Mouse (Mus musculus) testis, postnatal 14 days (tissue): Measurements from ENCODE around the gene Tmem110.

Experiments used
- DNase-seq: peaks from one replicate; pipeline ENCODE4 v3.0.0; 2021; ENCODE audit warnings: low spot score

The Tmem110 gene

GRCm38 (mm10) chr14:30865311-30865710 lies 39.9 kb downstream of the Tmem110 start:
- no peak for DNase-seq

GRCm38 (mm10) chr14:30867042-30867441 lies 41.7 kb downstream of the Tmem110 start:
- DNase-seq: peak; percentile 54

GRCm38 (mm10) chr14:30868826-30869225 lies 43.4 kb downstream of the Tmem110 start:
- no peak for DNase-seq

- no peak for DNase-seq
These were observed 44.0 kb downstream of the Tmem110 start for GRCm38 (mm10) chr14:30869391-30869801.

GRCm38 (mm10) chr14:30870206-30871147 lies 45.1 kb downstream of the Tmem110 start:
- DNase-seq: no peak

GRCm38 (mm10) chr14:30874095-30874700 lies 48.8 kb downstream of the Tmem110 start:
- DNase-seq: no peak

- DNase-seq: no peak
These were observed 49.9 kb downstream of the Tmem110 start for GRCm38 (mm10) chr14:30875130-30875865.

- DNase-seq: no peak
These were observed 50.6 kb downstream of the Tmem110 start for GRCm38 (mm10) chr14:30875955-30876354.

- DNase-seq: no peak
These were observed 51.1 kb downstream of the Tmem110 start for GRCm38 (mm10) chr14:30876451-30876850.

GRCm38 (mm10) chr14:30877827-30878226 lies 52.4 kb downstream of the Tmem110 start:
- DNase-seq: no peak

GRCm38 (mm10) chr14:30878958-30879571 lies 53.7 kb downstream of the Tmem110 start, which contains the start of gene Mustn1:
Gene Mustn1, plus strand, starts transcription at chr14:30879200.
- DNase-seq: no peak

- DNase-seq: no peak
These were observed 54.4 kb downstream of the Tmem110 start for GRCm38 (mm10) chr14:30879794-30880193.

- no peak for DNase-seq
These were observed 54.9 kb downstream of the Tmem110 start for GRCm38 (mm10) chr14:30880251-30880650.

- no peak for DNase-seq
These were observed 55.7 kb downstream of the Tmem110 start for GRCm38 (mm10) chr14:30880811-30881717.

GRCm38 (mm10) chr14:30881718-30882108 lies 56.3 kb downstream of the Tmem110 start:
- DNase-seq: no peak

- no peak for DNase-seq
These were observed 59.9 kb downstream of the Tmem110 start for GRCm38 (mm10) chr14:30885298-30885697.

- no peak for DNase-seq
These were observed 60.8 kb downstream of the Tmem110 start, which contains the start of gene Itih4 for GRCm38 (mm10) chr14:30886204-30886603. Gene Itih4, plus strand, starts transcription at chr14:30886476.

- no peak for DNase-seq
These were observed 62.9 kb downstream of the Tmem110 start for GRCm38 (mm10) chr14:30888271-30888732.

- no peak for DNase-seq
These were observed 74.6 kb downstream of the Tmem110 start for GRCm38 (mm10) chr14:30899972-30900371.

GRCm38 (mm10) chr14:30902628-30903027 lies 77.2 kb downstream of the Tmem110 start:
- DNase-seq: no peak

- DNase-seq: no peak
These were observed 77.6 kb downstream of the Tmem110 start for GRCm38 (mm10) chr14:30903036-30903435.
